Mouse (Mus musculus): Measurements from ENCODE around the gene Parp12. TPM values are rescaled to one million over a fixed set of nuclear protein-coding genes. Genes with fewer than 3 reads are reported as not detected.

The Parp12 gene
- polyA plus RNA-seq, 1 experiment, result 20.5 TPM

DNA sequence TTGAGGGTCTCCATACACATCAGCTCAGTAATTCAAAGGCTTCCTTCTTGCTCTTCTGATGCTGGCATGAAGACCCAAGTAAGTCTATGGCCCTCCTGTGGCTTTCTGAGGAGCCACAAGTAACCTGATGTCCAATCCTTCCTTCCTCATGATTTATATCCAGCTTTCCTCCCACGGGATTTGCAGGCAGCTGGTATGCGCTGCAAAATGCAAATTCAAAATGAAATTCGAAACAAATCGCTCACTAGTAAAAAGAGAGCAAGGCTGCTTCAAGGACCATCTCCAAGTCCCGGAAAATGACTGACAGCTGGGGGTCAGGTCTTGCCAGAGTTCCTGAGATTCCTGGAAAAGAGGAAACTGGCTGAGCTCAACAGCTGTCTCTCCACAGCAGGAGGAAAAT, 45.5 kb downstream of the Parp12 start:
- no peak for TF ChIP-seq POLR2A (IDR thresholded peaks at IDR 0.05; ENCODE audit: borderline replicate concordance, insufficient read depth, low read length)
- no peak for TF ChIP-seq CTCF (IDR thresholded peaks at IDR 0.05; ENCODE audit: borderline replicate concordance, insufficient read depth, low read depth, low read length)
- Histone ChIP-seq H3K27me3 (ENCODE audit: control insufficient read depth, insufficient read depth, low read length) (no peaks in the 10 kb centered on the region), H3K4me3 (replicated peaks; ENCODE audit: insufficient read depth, low read depth, low read length) (no peak overlapping the region), H3K4me1 (ENCODE audit: control insufficient read depth, insufficient read depth, low read length) (no peaks in the 10 kb centered on the region), H3K27ac (ENCODE audit: insufficient read depth, low read length) (no peak overlapping the region)
- WGBS, result 34% methylated on average over 5 of the region's 5 CpGs
- no peak for DNase-seq

DNA sequence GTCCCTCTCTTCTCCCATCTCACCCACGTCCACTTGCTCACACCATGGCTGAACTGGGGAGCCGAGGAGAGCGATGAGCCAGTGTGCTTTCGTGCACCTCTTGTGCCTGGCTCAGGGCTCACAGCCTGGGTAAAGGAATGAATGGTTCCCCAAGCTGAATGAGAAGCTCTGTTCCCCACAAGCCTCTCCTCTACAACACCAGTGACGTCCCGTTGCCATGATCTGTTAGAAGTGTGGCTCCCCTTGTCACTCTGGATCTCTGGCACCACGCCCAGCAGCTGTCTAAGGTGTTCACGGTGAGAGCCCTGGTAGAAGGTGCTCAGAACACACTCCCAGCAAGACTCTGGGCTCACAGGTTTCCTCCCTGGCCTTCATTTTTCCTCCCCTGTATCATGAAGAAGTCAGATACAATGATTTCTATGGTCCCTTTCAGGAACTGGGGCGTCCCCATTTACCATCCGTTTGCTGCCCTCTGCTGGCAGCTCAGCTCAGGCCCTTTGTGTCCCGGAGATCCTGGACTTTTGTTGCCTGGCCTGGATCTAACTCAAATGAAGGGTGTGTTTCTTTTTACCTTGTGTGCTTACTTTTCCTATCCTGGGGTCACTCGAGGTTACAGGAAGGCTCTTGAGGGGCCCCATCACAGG, 51.1 kb downstream of the Parp12 start:
- no peaks in the 10 kb centered on the region for H3K4me1 ChIP-seq (ENCODE audit: control insufficient read depth, insufficient read depth, low read length)
- no peak overlapping the region for H3K4me3 ChIP-seq (replicated peaks; ENCODE audit: insufficient read depth, low read depth, low read length)
- TF ChIP-seq CTCF (IDR thresholded peaks at IDR 0.05; ENCODE audit: borderline replicate concordance, insufficient read depth, low read depth, low read length), result peak; percentile 88
- no peak for TF ChIP-seq POLR2A (IDR thresholded peaks at IDR 0.05; ENCODE audit: borderline replicate concordance, insufficient read depth, low read length)
- WGBS, result 45% methylated on average over 12 of the region's 12 CpGs
- H3K27me3 ChIP-seq (ENCODE audit: control insufficient read depth, insufficient read depth, low read length), result no peaks in the 10 kb centered on the region
- DNase-seq, result peak; percentile 72 to 81
- H3K27ac ChIP-seq (ENCODE audit: insufficient read depth, low read length), result no peak overlapping the region

DNA sequence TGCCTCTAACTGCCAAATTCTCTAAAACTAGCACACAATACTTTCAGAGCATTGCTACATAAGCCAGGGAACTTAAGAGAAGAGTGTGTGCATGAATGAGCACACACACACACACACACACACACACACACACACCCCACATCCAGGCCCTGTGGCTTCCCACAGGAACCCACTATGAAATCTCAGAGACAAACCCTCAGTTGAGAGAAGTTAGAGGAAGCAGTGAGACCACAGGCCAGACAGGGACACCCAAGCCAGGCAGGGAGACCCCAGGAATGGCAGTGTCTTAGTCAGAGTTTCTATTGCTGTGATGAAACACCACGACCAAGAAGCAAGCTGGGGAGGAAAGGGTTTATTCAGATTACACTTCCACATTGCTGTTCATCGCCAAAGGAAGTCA, 54.6 kb downstream of the Parp12 start:
- TF ChIP-seq POLR2A (IDR thresholded peaks at IDR 0.05; ENCODE audit: borderline replicate concordance, insufficient read depth, low read length), result no peak
- TF ChIP-seq CTCF (IDR thresholded peaks at IDR 0.05; ENCODE audit: borderline replicate concordance, insufficient read depth, low read depth, low read length), result no peak
- WGBS, result 76% methylated on average over 2 of the region's 2 CpGs
- no peak for DNase-seq
- H3K27ac ChIP-seq (ENCODE audit: insufficient read depth, low read length), result no peak overlapping the region
- H3K4me1 ChIP-seq (ENCODE audit: control insufficient read depth, insufficient read depth, low read length), result no peaks in the 10 kb centered on the region
- no peak overlapping the region for H3K4me3 ChIP-seq (replicated peaks; ENCODE audit: insufficient read depth, low read depth, low read length)
- no peaks in the 10 kb centered on the region for H3K27me3 ChIP-seq (ENCODE audit: control insufficient read depth, insufficient read depth, low read length)

GRCm38 (mm10) chr6:39061180-39061579, 57.0 kb downstream of the Parp12 start:
- H3K27ac ChIP-seq (ENCODE audit: insufficient read depth, low read length), result no peak overlapping the region
- TF ChIP-seq CTCF (IDR thresholded peaks at IDR 0.05; ENCODE audit: borderline replicate concordance, insufficient read depth, low read depth, low read length) (no peak), POLR2A (IDR thresholded peaks at IDR 0.05; ENCODE audit: borderline replicate concordance, insufficient read depth, low read length) (no peak)
- H3K4me3 ChIP-seq (replicated peaks; ENCODE audit: insufficient read depth, low read depth, low read length), result no peak overlapping the region
- 82% methylated on average over 4 of the region's 4 CpGs for WGBS
- DNase-seq, result no peak
- H3K4me1 ChIP-seq (ENCODE audit: control insufficient read depth, insufficient read depth, low read length), result no peaks in the 10 kb centered on the region
- H3K27me3 ChIP-seq (ENCODE audit: control insufficient read depth, insufficient read depth, low read length), result no peaks in the 10 kb centered on the region

GRCm38 (mm10) chr6:39059547-39060497, 58.3 kb downstream of the Parp12 start:
- Histone ChIP-seq H3K27ac (ENCODE audit: insufficient read depth, low read length) (no peak overlapping the region), H3K4me3 (replicated peaks; ENCODE audit: insufficient read depth, low read depth, low read length) (no peak overlapping the region), H3K4me1 (ENCODE audit: control insufficient read depth, insufficient read depth, low read length) (peaks cover 8% of the 10 kb centered on the region), H3K27me3 (ENCODE audit: control insufficient read depth, insufficient read depth, low read length) (no peaks in the 10 kb centered on the region)
- TF ChIP-seq CTCF (IDR thresholded peaks at IDR 0.05; ENCODE audit: borderline replicate concordance, insufficient read depth, low read depth, low read length) (no peak), POLR2A (IDR thresholded peaks at IDR 0.05; ENCODE audit: borderline replicate concordance, insufficient read depth, low read length) (no peak)
- 85% methylated on average over 12 of the region's 12 CpGs for WGBS
- DNase-seq, result no peak

DNA sequence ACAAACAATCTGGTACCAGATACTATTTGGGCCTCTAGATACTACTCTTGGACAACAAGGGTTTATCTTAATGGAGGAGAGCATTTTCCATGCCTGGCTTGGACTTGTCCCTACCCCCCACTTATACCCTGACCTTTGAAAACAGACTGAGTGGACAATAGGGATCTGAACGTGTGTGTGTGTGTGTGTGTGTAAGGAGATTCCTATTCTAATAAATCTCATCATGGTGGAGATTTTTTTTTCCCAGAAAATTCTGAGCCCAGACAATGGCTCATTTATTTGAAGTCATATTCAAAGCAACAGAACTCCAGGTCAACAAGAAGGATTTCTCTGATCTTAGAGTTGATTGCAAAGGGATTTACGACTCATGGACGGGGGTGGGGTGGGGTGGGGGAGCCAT, 59.2 kb downstream of the Parp12 start:
- TF ChIP-seq POLR2A (IDR thresholded peaks at IDR 0.05; ENCODE audit: borderline replicate concordance, insufficient read depth, low read length), result no peak
- TF ChIP-seq CTCF (IDR thresholded peaks at IDR 0.05; ENCODE audit: borderline replicate concordance, insufficient read depth, low read depth, low read length), result no peak
- 92% methylated on average over 3 of the region's 3 CpGs for WGBS
- no peaks in the 10 kb centered on the region for H3K27me3 ChIP-seq (ENCODE audit: control insufficient read depth, insufficient read depth, low read length)
- no peak for DNase-seq
- H3K27ac ChIP-seq (ENCODE audit: insufficient read depth, low read length), result no peak overlapping the region
- H3K4me1 ChIP-seq (ENCODE audit: control insufficient read depth, insufficient read depth, low read length), result peaks cover 14% of the 10 kb centered on the region
- H3K4me3 ChIP-seq (replicated peaks; ENCODE audit: insufficient read depth, low read depth, low read length), result no peak overlapping the region

GRCm38 (mm10) chr6:39058389-39058788, 59.8 kb downstream of the Parp12 start:
- Histone ChIP-seq H3K27me3 (ENCODE audit: control insufficient read depth, insufficient read depth, low read length) (no peaks in the 10 kb centered on the region), H3K27ac (ENCODE audit: insufficient read depth, low read length) (no peak overlapping the region), H3K4me3 (replicated peaks; ENCODE audit: insufficient read depth, low read depth, low read length) (no peak overlapping the region), H3K4me1 (ENCODE audit: control insufficient read depth, insufficient read depth, low read length) (peaks cover 16% of the 10 kb centered on the region)
- TF ChIP-seq CTCF (IDR thresholded peaks at IDR 0.05; ENCODE audit: borderline replicate concordance, insufficient read depth, low read depth, low read length) (0 out of 2 replicates have a peak, but pooled peaks have one; percentile 12), POLR2A (IDR thresholded peaks at IDR 0.05; ENCODE audit: borderline replicate concordance, insufficient read depth, low read length) (no peak)
- no peak for DNase-seq
- WGBS, result 68% methylated on average over 3 of the region's 3 CpGs
